Mouse (Mus musculus): ENCODE measurements around the gene Gfpt1.
A peak's percentile ranks its signal among the peaks of the same experiment; 100 is the strongest.
"Not testable (repeated sequence)": the region's sequence is repeated elsewhere in the genome, so short reads cannot be mapped to it uniquely, and the experiment has no call there.

The Gfpt1 gene

DNA sequence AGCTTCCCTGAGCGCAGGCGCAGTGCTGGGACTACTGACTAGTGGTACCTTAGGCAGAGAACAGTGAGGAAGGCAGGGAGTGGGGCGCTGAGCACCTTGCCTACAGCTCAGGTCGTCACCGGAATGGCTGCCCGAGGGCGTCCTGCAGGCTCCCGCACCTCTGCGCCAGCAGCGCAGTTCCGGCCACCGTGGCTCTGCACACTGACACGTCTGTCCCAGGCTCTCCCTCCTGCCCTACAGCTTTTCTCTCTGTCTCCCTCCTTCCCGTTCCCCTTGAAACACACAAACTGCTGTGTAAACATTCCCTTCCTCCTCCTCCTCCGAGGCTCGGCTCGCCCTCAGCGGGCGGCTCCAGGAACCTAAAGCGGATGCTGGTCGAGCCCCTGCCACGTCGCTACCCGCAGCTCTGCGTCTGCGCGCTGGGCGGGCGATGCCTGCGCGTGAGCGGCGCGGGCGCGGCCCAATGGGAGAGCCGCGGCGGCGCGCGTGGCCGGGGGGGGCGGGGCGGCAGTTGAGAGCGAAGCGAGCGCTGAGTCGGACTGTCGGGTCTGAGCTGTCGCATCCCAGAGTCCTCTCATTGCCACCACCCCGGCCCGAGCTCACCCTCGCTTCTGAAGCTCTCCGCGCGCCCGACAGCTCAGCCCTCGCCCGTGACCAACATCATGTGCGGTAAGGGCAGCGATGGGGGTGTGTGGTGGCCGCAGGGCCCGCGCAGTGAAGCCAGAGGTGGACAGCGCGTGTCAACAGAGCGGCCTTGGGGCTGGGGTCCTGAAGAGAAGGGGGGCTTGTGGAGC is at the start of gene Gfpt1:
Gfpt1 (plus strand) TSS at position 510 of the 794 bp plus-strand sequence.
- DNase-seq (ENCODE audit: extremely low read depth, low read depth, low spot score) = no peak

GRCm38 (mm10) chr6:86994254-86994653 is 48.4 kb upstream of the Gfpt1 start:
- DNase-seq (ENCODE audit: extremely low read depth, low read depth, low spot score) = no peak

GRCm38 (mm10) chr6:86996629-86997307 is 45.9 kb upstream of the Gfpt1 start:
- no peak for DNase-seq (ENCODE audit: extremely low read depth, low read depth, low spot score)

DNA sequence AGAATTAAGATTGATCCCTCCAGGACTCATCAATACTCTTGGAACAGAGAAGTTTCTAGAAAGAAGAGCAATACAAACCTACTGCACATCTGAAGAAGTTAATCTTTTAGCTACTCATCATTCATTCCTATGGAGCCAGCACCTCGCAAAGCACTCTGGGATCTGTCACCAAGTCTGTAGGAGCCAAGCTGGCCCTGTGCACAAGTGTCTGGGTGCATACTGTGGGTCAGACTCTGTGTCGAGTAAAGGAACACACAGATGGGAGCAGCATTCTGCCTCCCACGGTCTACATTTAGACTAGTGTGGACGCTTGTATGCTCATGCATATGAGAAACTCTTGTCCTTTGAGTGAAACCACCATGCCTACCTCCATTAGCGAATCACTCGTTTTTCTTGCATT is 45.3 kb upstream of the Gfpt1 start:
- DNase-seq (ENCODE audit: extremely low read depth, low read depth, low spot score) = no peak

DNA sequence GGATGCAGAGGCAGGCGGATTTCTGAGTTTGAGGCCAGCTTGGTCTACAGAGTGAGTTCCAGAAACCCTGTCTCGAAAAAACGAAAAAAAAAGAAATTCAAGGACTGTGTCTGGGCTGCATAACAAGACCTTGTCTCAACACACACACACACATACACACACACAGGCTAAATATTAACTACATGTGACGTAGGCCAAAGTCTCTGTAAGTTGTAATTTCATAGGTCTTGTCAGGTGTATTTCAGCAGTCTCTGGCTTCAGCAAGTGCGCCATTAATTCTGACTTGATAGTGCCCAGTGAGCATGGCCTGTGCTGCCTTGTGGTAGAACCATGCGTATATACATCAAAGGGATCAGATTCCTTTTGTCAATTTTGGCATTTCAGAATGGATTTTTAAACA is 40.7 kb upstream of the Gfpt1 start:
- no peak for DNase-seq (ENCODE audit: extremely low read depth, low read depth, low spot score)

- DNase-seq (ENCODE audit: extremely low read depth, low read depth, low spot score) = peak; percentile 5
Observed at GRCm38 (mm10) chr6:87002521-87003055, 40.1 kb upstream of the Gfpt1 start.

GRCm38 (mm10) chr6:87004099-87004498 is 38.5 kb upstream of the Gfpt1 start:
- DNase-seq (ENCODE audit: extremely low read depth, low read depth, low spot score) = no peak

GRCm38 (mm10) chr6:87005577-87005976 is 37.1 kb upstream of the Gfpt1 start:
- no peak for DNase-seq (ENCODE audit: extremely low read depth, low read depth, low spot score)

- DNase-seq (ENCODE audit: extremely low read depth, low read depth, low spot score) = no peak
Observed at GRCm38 (mm10) chr6:87008887-87009286, 33.8 kb upstream of the Gfpt1 start, which contains the start of gene Nfu1. Nfu1 (plus strand) TSS chr6:87009236.

DNA sequence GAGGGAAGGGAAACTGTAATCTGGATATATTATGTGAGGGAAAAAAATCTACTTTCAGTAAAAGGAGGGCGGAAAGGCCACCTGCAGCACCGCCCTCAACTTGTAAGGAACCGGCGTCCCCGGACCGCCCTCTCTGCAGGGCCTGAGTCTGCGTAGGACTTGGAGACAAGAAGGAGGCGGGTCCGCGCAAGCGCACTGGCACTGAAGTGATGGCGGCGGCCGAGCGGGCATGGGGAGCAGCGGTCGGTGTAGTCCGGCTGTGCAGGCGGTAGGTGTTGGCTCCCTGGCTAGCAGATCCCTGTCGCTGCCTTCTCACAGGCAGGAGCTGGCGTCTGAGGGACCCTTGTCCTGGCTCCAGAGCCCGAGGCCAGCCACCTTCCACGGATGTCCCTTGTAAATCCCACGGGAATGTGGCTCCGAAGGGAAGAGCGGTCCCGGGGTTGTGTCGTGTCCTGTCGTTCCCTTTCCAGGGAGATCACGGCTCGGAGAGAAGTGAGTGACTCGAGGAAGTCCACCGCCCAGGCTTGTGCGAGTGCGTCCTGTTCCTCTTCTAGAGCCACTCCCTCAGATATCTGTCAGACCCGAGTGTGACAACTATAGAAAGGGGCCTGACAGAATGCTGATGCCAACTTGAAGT is 32.8 kb upstream of the Gfpt1 start:
- DNase-seq (ENCODE audit: extremely low read depth, low read depth, low spot score) = peak; percentile 25

DNA sequence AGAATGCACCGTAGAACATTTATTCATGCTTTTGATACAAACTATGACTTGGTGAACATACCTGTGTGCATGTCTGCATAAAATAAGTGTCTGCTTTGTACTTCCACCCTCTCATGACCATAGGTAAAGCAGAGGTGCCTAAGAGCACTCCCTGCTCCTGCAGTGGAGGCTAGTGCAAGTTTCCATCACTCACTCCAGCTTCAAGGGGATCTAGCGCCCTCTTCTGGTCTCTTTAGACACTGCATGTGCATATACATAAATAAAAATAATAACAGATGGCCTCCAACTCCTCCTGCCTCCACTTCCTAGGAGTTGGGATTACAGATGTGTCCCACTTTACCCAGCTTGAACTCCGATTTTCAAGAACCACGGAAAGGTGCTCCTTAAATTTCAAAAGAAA is 25.7 kb upstream of the Gfpt1 start:
- DNase-seq (ENCODE audit: extremely low read depth, low read depth, low spot score) = no peak

GRCm38 (mm10) chr6:87018874-87019273 is 23.8 kb upstream of the Gfpt1 start:
- DNase-seq (ENCODE audit: extremely low read depth, low read depth, low spot score) = no peak

GRCm38 (mm10) chr6:87021791-87022190 is 20.9 kb upstream of the Gfpt1 start:
- no peak for DNase-seq (ENCODE audit: extremely low read depth, low read depth, low spot score)

DNA sequence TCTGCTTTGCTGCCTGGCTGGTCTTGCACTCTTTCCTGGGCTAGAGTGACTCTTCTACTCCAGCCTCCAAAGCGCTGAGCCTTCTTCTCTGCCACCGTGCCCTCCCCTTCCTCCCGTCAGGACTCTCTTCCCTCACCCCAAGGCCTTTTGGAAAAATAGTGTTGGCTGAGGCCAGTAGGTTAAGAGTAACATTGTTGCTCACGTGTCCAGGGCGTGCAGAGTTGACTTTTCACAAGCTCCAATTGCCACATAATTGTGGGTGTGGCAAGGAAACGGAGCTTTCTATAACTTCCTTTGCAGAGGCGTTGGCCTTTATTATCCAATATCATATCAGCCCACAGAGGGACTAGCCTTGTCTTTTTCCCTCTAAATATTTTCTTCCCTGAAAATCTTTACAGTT is 15.7 kb upstream of the Gfpt1 start:
- peak; percentile 59 for DNase-seq (ENCODE audit: extremely low read depth, low read depth, low spot score)

- no peak for DNase-seq (ENCODE audit: extremely low read depth, low read depth, low spot score)
Observed at GRCm38 (mm10) chr6:87028881-87029280, 13.8 kb upstream of the Gfpt1 start.

- DNase-seq (ENCODE audit: extremely low read depth, low read depth, low spot score) = not testable (repeated sequence)
Observed at GRCm38 (mm10) chr6:87031310-87031709, 11.3 kb upstream of the Gfpt1 start.

GRCm38 (mm10) chr6:87032401-87032800 is 10.2 kb upstream of the Gfpt1 start:
- no peak for DNase-seq (ENCODE audit: extremely low read depth, low read depth, low spot score)

DNA sequence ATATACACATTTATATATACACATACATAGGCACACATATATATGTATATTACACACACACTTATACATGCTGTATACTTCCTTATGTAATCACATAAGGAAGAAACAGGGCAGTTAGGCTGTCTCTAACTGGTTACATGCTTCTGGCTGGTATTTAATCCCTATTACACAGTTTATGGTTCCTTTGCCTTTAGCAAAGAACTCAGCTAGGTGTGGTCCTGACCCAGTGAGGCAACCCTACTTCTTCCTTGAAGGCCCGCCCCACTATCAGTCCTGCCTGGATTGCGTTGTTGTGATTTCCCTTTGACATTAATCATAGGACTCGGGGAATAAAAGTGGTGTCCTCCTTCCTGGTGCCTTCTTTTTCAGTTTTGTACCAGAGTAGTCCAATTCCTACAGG is 8.3 kb upstream of the Gfpt1 start:
- DNase-seq (ENCODE audit: extremely low read depth, low read depth, low spot score) = peak; percentile 30

DNA sequence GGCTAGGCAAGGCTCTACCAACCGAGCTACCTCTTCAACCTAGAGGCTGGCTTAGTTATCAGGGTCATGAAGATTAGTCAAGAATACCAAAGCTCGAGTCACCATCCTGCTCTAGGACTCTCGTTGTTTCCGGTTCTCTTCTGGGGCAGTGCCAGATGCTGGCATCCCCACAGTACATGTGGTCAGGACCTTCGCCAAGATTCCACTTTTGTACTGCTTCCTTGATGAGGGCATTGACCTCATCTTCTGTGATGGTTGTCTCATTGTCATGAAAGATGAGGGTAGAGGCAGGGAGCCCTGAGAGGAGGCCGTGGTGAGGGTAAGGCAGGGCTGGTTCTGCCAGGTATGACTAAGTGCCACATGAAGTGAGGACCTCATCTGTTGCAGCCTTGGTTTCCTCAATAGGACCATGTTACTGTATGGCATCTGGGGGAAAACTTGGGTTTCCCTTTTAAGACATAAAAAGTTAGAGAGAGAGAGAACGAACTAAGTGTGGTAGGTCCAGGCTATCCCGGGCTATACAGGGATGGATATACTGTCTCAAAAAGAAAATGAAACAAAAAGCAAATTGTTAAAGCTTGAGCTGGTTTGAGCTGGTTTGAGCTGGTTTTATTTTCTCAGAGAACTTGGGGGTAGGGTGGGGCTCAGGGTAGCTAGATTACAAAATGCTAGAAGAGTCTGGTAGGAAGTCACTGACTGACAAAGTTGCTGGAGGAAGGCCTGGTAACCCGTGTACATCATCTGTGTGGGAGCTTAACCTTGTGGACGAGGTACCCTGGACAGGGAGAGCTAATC is 4.6 kb upstream of the Gfpt1 start:
- DNase-seq (ENCODE audit: extremely low read depth, low read depth, low spot score) = no peak

DNA sequence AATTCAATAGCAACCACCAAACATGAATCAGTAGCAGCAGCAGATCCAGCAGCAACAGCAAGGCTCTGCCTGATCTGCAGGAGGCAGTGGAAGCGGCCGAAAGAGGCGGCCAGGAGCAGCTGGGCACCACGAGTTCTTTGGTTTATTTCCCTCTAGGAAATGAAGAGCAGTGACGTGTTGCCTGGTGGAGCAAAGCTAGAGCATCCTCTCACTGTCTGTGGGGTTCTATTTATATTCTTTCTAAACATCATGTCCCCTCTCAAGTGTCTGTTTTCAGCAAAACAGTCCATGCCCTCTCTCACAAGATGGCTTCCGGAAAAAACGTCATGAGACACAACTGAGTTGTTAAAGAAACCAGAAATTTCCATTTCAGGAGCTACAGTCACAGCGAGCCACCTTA is 3.5 kb upstream of the Gfpt1 start:
- DNase-seq (ENCODE audit: extremely low read depth, low read depth, low spot score) = no peak

DNA sequence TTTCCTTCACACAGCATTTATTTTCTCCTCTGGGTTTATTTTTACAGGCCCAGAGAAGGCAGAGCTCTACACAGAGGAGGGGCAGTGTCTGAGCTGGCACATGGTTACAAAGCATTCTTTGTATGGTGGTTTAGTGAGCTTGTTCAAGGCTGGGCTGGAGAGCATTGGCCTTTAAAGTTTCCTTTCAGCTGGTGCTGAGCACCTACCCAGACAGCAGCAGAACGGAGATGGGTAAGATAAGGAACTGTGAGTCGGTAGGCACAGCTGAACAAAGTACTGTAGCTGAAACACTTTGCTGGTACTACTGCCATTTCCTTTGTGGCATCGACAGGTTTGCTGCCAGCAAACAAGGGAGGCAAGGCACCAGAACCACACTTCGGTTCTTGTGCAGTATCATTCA is 1.7 kb upstream of the Gfpt1 start:
- no peak for DNase-seq (ENCODE audit: extremely low read depth, low read depth, low spot score)

All from fat pad, adult 2 months (tissue).